Mouse (Mus musculus) small intestine, adult 2 months (tissue): ENCODE measurements around the gene Snrnp27.

Experiments used
- CTCF ChIP-seq: fragments of 200-500 bp; IDR thresholded peaks from 2 replicates; pipeline ENCODE4 v1.5.1; 2012; ENCODE audit warnings: low read depth, mild to moderate bottlenecking, control low read depth, inconsistent platforms, low read length, moderate library complexity, mixed read lengths; ENCODE audit not compliant: insufficient replicate concordance, insufficient read length; ENCODE audit errors: extremely low read depth
- POLR2A ChIP-seq: fragments of 200-500 bp; IDR thresholded peaks from 2 replicates; pipeline ENCODE4 v1.6.1; 2012; ENCODE audit warnings: low read depth, mild to moderate bottlenecking, control low read depth, inconsistent platforms, low read length, moderate library complexity

DNA sequence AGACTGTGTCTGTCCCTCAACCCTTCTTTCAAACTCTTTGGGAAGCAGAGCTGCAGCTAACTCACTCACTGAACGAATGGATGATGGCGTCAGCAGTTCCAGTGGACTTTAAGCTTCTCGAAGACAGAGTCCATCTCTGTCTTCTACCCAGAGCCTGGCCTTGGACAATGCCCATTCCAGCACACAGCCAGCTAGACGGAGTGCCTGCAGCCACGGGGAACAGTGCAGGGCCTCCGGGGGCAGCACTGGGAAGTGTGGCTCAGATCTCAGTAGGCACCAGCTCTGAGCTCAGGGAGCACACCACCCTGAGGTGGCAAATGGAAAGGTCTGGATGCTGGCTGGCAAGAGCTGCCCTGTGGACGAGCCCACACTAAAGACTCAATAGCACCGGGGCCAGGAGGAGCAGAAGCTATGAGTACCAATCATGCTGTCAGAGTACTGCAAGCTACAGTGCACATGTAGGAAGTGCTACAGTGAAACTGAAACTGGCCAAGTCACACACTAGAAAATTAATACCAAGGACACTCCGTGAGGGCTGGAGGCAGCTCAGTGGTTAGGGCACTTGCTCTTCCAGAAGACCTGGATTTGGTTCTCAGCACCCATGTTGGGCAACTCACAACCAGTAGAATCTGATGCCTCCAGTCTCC lies 29.9 kb downstream of the Snrnp27 start:
- TF ChIP-seq CTCF (no peak), POLR2A (no peak)
